Mouse (Mus musculus) heart, postnatal 0 days (tissue): ENCODE data around the gene 2310057N15Rik.

Source experiments
- CTCF ChIP-seq: IDR thresholded peaks from 2 replicates; pipeline ENCODE4 v1.5.1; 2016; ENCODE audit warnings: antibody characterized with exemption, control low read depth, low read depth
- EP300 ChIP-seq: IDR thresholded peaks from 2 replicates; pipeline ENCODE4 v1.6.1; 2016; ENCODE audit warnings: antibody characterized with exemption, low read depth

DNA sequence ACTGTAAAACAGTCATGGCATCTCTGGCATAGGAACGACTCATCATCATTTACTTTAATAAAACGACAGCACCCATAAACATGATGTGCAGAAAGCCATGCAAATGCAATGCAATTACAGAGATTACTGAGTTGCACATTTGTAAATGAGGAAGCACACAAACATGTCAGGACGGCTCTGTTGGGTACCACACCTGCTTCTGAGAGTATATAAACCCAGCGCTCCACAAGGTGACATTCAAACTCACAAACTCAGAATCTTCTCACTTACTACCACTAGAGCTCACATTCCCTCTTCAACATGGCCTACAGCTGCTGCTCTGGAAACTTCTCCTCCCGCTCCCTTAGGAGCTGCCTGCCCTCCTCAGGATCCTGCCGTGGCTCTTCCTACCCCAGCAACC lies 3.6 kb upstream of the 2310057N15Rik start, which contains the start of gene Gm5965:
- TF ChIP-seq CTCF, result no peak
- no peak for TF ChIP-seq EP300
